Mouse (Mus musculus) liver, adult 2 months (tissue): ENCODE results near the gene Gpkow.

Source experiments
- CTCF ChIP-seq: fragments of 200-500 bp; IDR thresholded peaks from 2 replicates; pipeline ENCODE4 v1.5.1; 2011; ENCODE audit warnings: low read depth, low read length, control low read depth
- POLR2A ChIP-seq: fragments of 200-500 bp; IDR thresholded peaks from 2 replicates; pipeline ENCODE4 v1.6.1; 2011; ENCODE audit warnings: low read length, control low read depth; ENCODE audit not compliant: insufficient read depth; ENCODE audit errors: extremely low read depth

DNA sequence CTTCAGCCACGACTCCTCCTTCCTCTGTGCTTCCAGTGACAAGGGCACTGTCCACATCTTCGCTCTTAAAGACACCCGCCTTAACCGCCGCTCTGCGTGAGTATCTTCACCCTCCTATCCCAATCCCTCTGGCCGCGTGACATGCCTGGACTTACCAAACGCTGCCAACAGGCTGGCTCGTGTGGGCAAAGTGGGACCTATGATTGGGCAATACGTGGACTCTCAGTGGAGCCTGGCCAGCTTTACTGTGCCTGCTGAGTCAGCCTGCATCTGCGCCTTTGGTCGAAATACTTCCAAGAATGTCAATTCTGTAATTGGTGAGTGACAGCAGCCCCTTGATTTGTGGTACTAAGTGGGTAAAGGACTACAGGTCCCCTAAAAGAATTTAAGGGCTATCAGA is 30.2 kb downstream of the Gpkow start:
- TF ChIP-seq CTCF = no peak
- TF ChIP-seq POLR2A = no peak
